Mouse (Mus musculus): ENCODE measurements around the gene Zfp280d. TPM values are rescaled to one million over a fixed set of nuclear protein-coding genes. Genes with fewer than 3 reads are reported as not detected.

The Zfp280d gene
- total RNA-seq, 2 experiments from 2014 or later: 46.4 to 48.8 TPM

- ATAC-seq (replicated peaks; ENCODE audit: poor library complexity, severe bottlenecking): no peak
Measured at GRCm38 (mm10) chr9:72411746-72412145, 137.1 kb downstream of the Zfp280d start.

Other genes with a start within 250 kb of the Zfp280d start
- 76.7 and 79.8 TPM in 2 replicates for gene Tcf12, start 163.0 kb upstream of the Zfp280d start, total RNA-seq (2014; fragmentation: Nextera tagmentation)
- gene Tcf12, start 163.0 kb upstream of the Zfp280d start, total RNA-seq (2017): 38.5 and 52.7 TPM in 2 replicates
- gene Mns1, start 163.2 kb downstream of the Zfp280d start, total RNA-seq (2014; fragmentation: Nextera tagmentation): 22.2 and 32.6 TPM in 2 replicates
- gene Mns1, start 163.2 kb downstream of the Zfp280d start, total RNA-seq (2017): 54.5 and 87.7 TPM in 2 replicates
- 14.3 and 18.2 TPM in 2 replicates for gene Tex9, start 217.4 kb downstream of the Zfp280d start, total RNA-seq (2014; fragmentation: Nextera tagmentation)
- gene Tex9, start 217.4 kb downstream of the Zfp280d start, total RNA-seq (2017): 25.5 and 25.7 TPM in 2 replicates